Mouse (Mus musculus) gastrocnemius, adult 8-10 months (tissue): ENCODE results near the gene Capza1. TPM values are rescaled to one million over a fixed set of nuclear protein-coding genes. Genes with fewer than 3 reads are reported as not detected.
"Not testable (repeated sequence)": the region's sequence is repeated elsewhere in the genome, so short reads cannot be mapped to it uniquely, and the experiment has no call there.

ENCODE experiments used
- DNase-seq, 2 experiments: peaks; one replicate each; pipeline ENCODE4 v3.0.0; 2022; ENCODE audit warnings: low spot score in 2 of 2
- total RNA-seq, 4 experiments: library from RNA; stranded (reverse); gene quantifications; 2 replicates each; pipeline ENCODE4 v1.2.4; 2022

The Capza1 gene
- total RNA-seq, 4 experiments from 2014 or later: 9.9 to 16.3 (median 14.5) TPM

GRCm38 (mm10) chr3:104817991-104818748, 46.1 kb downstream of the Capza1 start, which contains the start of gene Mov10:
Gene Mov10, minus strand, starts transcription at chr3:104818563.
- peak; percentile 25 to 39 for DNase-seq

- peak in 1 of 2 experiments; percentile 36 for DNase-seq
Observed at GRCm38 (mm10) chr3:104817481-104817990, 46.8 kb downstream of the Capza1 start.

- DNase-seq: no peak
Observed at GRCm38 (mm10) chr3:104816130-104816529, 48.2 kb downstream of the Capza1 start.

GRCm38 (mm10) chr3:104815346-104815745, 49.0 kb downstream of the Capza1 start:
- no peak for DNase-seq

- DNase-seq: no peak
Observed at GRCm38 (mm10) chr3:104814746-104815145, 49.6 kb downstream of the Capza1 start.

GRCm38 (mm10) chr3:104813227-104813626, 51.1 kb downstream of the Capza1 start:
- DNase-seq: not testable (repeated sequence)

- no peak for DNase-seq
Observed at GRCm38 (mm10) chr3:104812254-104812653, 52.1 kb downstream of the Capza1 start.

GRCm38 (mm10) chr3:104811752-104812151, 52.6 kb downstream of the Capza1 start:
- no peak for DNase-seq

- no peak for DNase-seq
Observed at GRCm38 (mm10) chr3:104805539-104805938, 58.8 kb downstream of the Capza1 start.

GRCm38 (mm10) chr3:104804312-104804711, 60.0 kb downstream of the Capza1 start:
- no peak for DNase-seq

- DNase-seq: no peak
Observed at GRCm38 (mm10) chr3:104801481-104801880, 62.8 kb downstream of the Capza1 start.

GRCm38 (mm10) chr3:104800681-104801080, 63.6 kb downstream of the Capza1 start:
- no peak for DNase-seq

GRCm38 (mm10) chr3:104796430-104797082, 67.7 kb downstream of the Capza1 start:
- no peak for DNase-seq

- DNase-seq: no peak
Observed at GRCm38 (mm10) chr3:104795661-104796340, 68.5 kb downstream of the Capza1 start.

GRCm38 (mm10) chr3:104794953-104795470, 69.3 kb downstream of the Capza1 start:
- no peak for DNase-seq

- peak; percentile 81 to 83 for DNase-seq
Observed at GRCm38 (mm10) chr3:104793871-104794828, 70.2 kb downstream of the Capza1 start.

- no peak for DNase-seq
Observed at GRCm38 (mm10) chr3:104792360-104793270, 71.7 kb downstream of the Capza1 start.

- no peak for DNase-seq
Observed at GRCm38 (mm10) chr3:104791671-104792070, 72.6 kb downstream of the Capza1 start.

GRCm38 (mm10) chr3:104791017-104791416, 73.3 kb downstream of the Capza1 start:
- DNase-seq: no peak
